Mouse (Mus musculus) forebrain, embryonic 15.5 days (tissue): Measurements from ENCODE around the gene Svs1. TPM values are rescaled to one million over a fixed set of nuclear protein-coding genes. Genes with fewer than 3 reads are reported as not detected.
A peak's percentile ranks its signal among the peaks of the same experiment; 100 is the strongest.
"Not testable (repeated sequence)": the region's sequence is repeated elsewhere in the genome, so short reads cannot be mapped to it uniquely, and the experiment has no call there.

Experiments
- ATAC-seq: fragments of 200-750 bp; cut with Nextera tagmentation; replicated peaks from 2 replicates; pipeline ENCODE4 v1.8.0; 2017; ENCODE audit warnings: mild to moderate bottlenecking, moderate TSS enrichment, moderate library complexity
- H3K27ac ChIP-seq: fragments of 300-500 bp; sonication (generic); replicated peaks from 2 replicates; pipeline ENCODE4 v1.5.1; 2015; ENCODE audit warnings: mild to moderate bottlenecking, inconsistent platforms
- H3K27me3 ChIP-seq: fragments of 300-500 bp; sonication (generic); 2 replicates; pipeline ENCODE4 v1.6.1; 2015; ENCODE audit warnings: inconsistent platforms
- H3K36me3 ChIP-seq: fragments of 300-500 bp; sonication (generic); 2 replicates; pipeline ENCODE4 v1.6.1; 2015; ENCODE audit warnings: mild to moderate bottlenecking, inconsistent platforms
- H3K4me1 ChIP-seq: fragments of 300-500 bp; sonication (generic); 2 replicates; pipeline ENCODE4 v1.6.1; 2015; ENCODE audit warnings: inconsistent platforms
- H3K4me2 ChIP-seq: fragments of 300-500 bp; sonication (generic); replicated peaks from 2 replicates; pipeline ENCODE4 v1.6.1; 2015; ENCODE audit warnings: mild to moderate bottlenecking, inconsistent platforms
- H3K4me3 ChIP-seq: fragments of 300-500 bp; sonication (generic); 2 replicates; pipeline ENCODE4 v1.5.1; 2015; ENCODE audit warnings: mild to moderate bottlenecking, inconsistent platforms
- H3K9ac ChIP-seq: fragments of 300-500 bp; sonication (generic); replicated peaks from 2 replicates; pipeline ENCODE4 v1.6.1; 2015; ENCODE audit warnings: mild to moderate bottlenecking, inconsistent platforms
- H3K9me3 ChIP-seq: fragments of 300-500 bp; sonication (generic); 2 replicates; pipeline ENCODE4 v1.6.1; 2016; ENCODE audit warnings: inconsistent platforms
- WGBS: fragments of 180-500 bp; shearing (Covaris S2); methylation state at CpG from one replicate; pipeline ENCODE4 v1.1.7; 2015; ENCODE audit warnings: mixed read lengths; 5-methylcytosine and 5-hydroxymethylcytosine counted together
- polyA plus RNA-seq: library from polyadenylated mRNA; unstranded; fragments of >200 nt; fragmentation: Nextera tagmentation; extraction: Ambion mirVana; gene quantifications from 2 replicates; pipeline ENCODE4 v1.2.1, GENCODE M21; 2015

The Svs1 gene
- not detected in 2 replicates for polyA plus RNA-seq

DNA sequence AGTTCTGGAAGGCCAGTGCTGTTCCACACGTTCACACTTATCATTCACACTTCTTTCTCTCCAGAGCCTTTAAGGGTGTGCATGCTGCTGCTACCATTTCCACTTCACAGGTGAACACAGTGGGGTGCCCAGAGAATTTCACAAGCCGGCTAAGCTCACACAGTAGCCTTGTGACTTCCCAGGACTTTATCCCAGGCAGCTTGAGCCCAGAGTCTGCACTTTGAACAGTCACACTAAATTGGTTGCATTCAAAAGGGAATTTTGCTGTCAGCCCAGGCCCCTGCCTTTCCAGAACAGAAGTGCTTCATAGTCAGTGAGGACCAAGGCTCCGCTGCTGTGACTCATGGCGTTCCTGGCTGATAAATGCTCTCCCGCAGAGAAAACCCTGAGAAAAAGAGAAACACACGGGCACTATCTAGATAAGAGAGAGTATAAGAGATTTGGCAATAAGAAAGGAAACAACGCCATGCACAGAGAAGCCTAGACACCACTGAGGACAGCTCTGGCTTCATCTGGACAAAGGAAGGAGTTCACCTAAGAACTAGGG is at the start of gene Svs1:
Gene Svs1, plus strand, starts transcription at position 418 of the 547 bp plus-strand sequence.
- 66% methylated on average over 7 of the region's 7 CpGs for WGBS
- no peak within 1 kb of the TSS for H3K4me3 ChIP-seq
- no peaks in the 10 kb centered on the region for H3K27me3 ChIP-seq
- H3K4me1 ChIP-seq, result no peaks in the 10 kb centered on the region
- H3K4me2 ChIP-seq, result no peak within 1 kb of the TSS
- no peak within 1 kb of the TSS for H3K27ac ChIP-seq
- no peaks in the 10 kb centered on the region for H3K9me3 ChIP-seq
- no peaks in the 10 kb centered on the region for H3K36me3 ChIP-seq
- no peak for ATAC-seq
- H3K9ac ChIP-seq, result no peak within 1 kb of the TSS

DNA sequence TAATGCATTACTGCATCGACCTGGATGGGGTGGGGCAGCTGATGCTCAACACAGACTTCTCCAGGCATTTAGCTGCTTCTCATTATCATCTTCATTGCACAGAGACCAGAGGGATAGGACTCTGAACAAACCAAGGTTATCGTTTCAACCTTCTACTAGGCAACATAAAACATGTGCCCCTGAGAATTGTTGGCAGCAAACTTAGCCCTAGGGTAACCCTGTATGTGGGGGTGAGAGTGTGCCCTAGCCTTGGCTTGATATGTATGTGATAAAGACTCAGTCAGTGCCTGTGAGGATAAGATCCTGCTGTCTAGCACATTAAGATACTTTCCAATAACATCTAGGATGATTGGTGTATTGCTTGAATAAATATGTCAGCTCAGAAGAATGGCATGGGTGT is 37.1 kb upstream of the Svs1 start:
- Histone ChIP-seq H3K9ac (no peak overlapping the region), H3K9me3 (no peaks in the 10 kb centered on the region), H3K4me3 (no peak overlapping the region), H3K36me3 (no peaks in the 10 kb centered on the region), H3K4me1 (no peaks in the 10 kb centered on the region), H3K27ac (no peak overlapping the region), H3K27me3 (no peaks in the 10 kb centered on the region), H3K4me2 (no peak overlapping the region)
- 82% methylated on average over 2 of the region's 2 CpGs for WGBS
- ATAC-seq, result no peak

DNA sequence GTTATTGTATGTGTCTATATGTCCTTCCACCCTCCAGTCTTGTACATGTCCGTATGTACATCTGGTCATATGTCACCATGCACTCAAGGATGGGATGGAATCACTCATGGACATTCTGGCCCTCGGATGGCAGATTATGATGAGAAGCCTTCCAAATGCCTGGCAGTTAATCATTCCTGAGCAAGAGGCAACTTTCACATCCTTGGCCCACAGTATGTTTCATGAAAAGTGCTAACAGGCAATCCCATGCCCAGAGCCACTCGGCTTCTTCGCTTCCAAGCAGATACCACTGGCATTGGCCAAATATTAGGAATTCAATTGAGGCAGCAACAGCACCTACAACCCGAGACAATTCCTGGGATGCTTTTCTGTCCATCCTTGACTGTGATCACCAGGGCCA is 36.0 kb upstream of the Svs1 start:
- Histone ChIP-seq H3K36me3 (no peaks in the 10 kb centered on the region), H3K4me2 (no peak overlapping the region), H3K9ac (no peak overlapping the region), H3K27ac (no peak overlapping the region), H3K4me3 (no peak overlapping the region), H3K9me3 (no peaks in the 10 kb centered on the region), H3K4me1 (no peaks in the 10 kb centered on the region), H3K27me3 (no peaks in the 10 kb centered on the region)
- 91% methylated on average over 5 of the region's 5 CpGs for WGBS
- no peak for ATAC-seq

DNA sequence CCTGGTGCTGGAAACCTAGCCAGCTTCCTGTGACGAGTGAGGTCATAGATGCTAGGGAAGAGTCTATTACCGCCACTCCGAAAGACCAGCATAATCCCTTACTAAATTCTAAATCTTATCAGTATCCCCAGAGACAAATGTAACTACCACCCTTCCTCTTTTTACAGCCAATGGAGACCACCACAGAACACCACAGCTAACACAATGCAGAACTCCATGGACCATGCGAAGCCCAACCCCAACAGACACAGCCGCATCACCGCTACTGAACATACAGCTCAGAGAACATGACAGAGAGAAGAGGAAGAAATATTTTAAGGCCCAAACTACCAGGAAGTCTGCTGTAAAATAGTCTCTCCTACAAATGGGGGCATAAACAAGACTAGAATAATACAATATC is 35.0 kb upstream of the Svs1 start:
- H3K4me1 ChIP-seq, result no peaks in the 10 kb centered on the region

DNA sequence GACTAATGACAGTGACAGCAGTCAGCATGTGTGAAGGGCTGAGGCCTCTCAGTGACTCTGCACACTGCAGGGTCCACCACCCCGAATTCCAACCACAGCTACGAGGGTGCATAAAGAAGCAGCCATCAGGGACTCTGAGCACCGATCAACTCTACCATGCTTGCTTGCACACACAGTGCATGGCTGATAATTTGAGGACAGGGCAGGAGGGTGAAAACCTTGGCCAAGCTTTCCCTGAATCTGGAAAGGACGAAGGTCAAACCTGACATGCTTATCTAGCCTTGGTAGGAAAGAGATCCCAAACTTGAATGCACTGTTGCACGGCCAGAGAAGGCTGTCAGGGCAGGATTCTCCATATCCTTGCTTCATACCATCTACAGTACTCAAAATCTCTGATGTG is 33.4 kb upstream of the Svs1 start:
- Histone ChIP-seq H3K27me3 (no peaks in the 10 kb centered on the region), H3K4me1 (no peaks in the 10 kb centered on the region), H3K9ac (no peak overlapping the region), H3K9me3 (no peaks in the 10 kb centered on the region), H3K4me3 (no peak overlapping the region), H3K27ac (no peak overlapping the region), H3K36me3 (no peaks in the 10 kb centered on the region), H3K4me2 (no peak overlapping the region)
- 85% methylated on average over 5 of the region's 5 CpGs for WGBS
- no peak for ATAC-seq

More for the DNA sequence above, 35.0 kb upstream of the Svs1 start:
- no peaks in the 10 kb centered on the region for H3K9me3 ChIP-seq
- H3K27ac ChIP-seq, result no peak overlapping the region
- 88% methylated on average over 6 of the region's 6 CpGs for WGBS
- no peaks in the 10 kb centered on the region for H3K36me3 ChIP-seq
- ATAC-seq, result no peak
- H3K9ac ChIP-seq, result no peak overlapping the region
- no peaks in the 10 kb centered on the region for H3K27me3 ChIP-seq
- no peak overlapping the region for H3K4me2 ChIP-seq
- no peak overlapping the region for H3K4me3 ChIP-seq

DNA sequence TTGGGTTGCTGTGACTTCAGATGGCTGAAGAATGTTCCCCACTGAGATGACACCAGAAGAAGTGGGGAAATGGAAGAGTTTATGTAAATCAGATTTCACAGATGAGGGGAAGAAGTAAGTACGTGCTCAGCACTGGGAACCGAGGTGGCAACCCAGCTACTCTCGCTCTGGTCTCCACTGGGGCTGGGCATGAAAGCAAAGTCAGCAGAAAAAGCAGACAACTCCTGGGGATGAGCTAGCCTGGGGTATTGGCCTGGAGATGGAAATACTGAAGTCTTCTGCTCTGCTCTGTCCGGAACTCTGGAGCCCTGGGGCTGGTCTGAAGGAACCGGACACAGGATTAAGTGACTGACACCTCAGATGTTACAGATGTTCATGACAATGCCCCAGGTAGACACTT is 32.5 kb upstream of the Svs1 start:
- 86% methylated on average over 5 of the region's 5 CpGs for WGBS
- H3K9me3 ChIP-seq, result no peaks in the 10 kb centered on the region

DNA sequence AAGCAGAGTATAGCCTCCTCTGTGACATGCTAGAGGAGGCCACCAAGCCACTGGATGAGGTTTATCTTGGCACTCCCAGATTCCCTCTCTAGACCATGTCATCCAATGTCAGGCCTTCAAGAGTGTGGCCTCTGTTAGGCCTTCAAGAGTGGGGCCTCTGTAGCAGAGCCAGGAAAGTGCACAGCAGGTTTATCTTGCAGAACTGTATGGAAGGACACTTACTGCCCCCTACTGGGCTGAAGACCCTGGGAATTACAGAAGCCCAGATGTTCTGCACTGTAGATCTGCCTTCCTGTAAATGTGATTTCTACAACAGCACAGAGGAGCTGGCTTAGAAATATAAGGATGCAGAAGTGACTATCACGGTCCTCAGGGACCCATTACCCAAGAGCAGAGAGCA is 31.7 kb upstream of the Svs1 start:
- no peaks in the 10 kb centered on the region for H3K9me3 ChIP-seq
- H3K9ac ChIP-seq, result no peak overlapping the region
- 66% methylated on average over 1 of the region's 1 CpGs for WGBS
- H3K4me2 ChIP-seq, result no peak overlapping the region
- H3K27ac ChIP-seq, result no peak overlapping the region
- no peaks in the 10 kb centered on the region for H3K4me1 ChIP-seq
- 0 out of 2 replicates have a peak, but pooled peaks have one; percentile 48 for ATAC-seq
- H3K27me3 ChIP-seq, result no peaks in the 10 kb centered on the region
- no peak overlapping the region for H3K4me3 ChIP-seq
- no peaks in the 10 kb centered on the region for H3K36me3 ChIP-seq

More for the DNA sequence above, 32.5 kb upstream of the Svs1 start:
- H3K4me1 ChIP-seq, result no peaks in the 10 kb centered on the region
- H3K9ac ChIP-seq, result no peak overlapping the region
- no peak for ATAC-seq
- no peak overlapping the region for H3K4me2 ChIP-seq
- no peaks in the 10 kb centered on the region for H3K27me3 ChIP-seq
- no peak overlapping the region for H3K27ac ChIP-seq
- H3K4me3 ChIP-seq, result no peak overlapping the region
- H3K36me3 ChIP-seq, result no peaks in the 10 kb centered on the region

DNA sequence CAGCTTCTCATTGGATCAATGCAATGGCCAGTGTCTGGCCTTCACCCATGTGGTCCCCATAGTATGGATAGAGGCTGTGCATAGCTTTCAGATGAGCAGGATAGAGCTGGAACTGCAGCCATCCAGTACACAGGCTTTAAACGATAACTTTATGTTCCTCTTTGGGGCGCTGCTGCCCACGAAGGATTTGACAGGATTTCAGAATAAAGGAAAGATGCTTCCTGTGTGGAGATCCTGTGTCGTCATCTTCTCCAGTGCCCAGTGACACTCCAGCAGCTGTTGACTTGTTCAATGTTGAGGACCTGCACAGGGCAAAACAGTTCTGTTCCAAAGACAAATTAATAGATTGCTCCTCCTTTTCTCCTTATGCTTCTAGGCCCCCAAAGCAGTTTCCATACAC is 29.9 kb upstream of the Svs1 start:
- ATAC-seq, result no peak
- Histone ChIP-seq H3K4me1 (no peaks in the 10 kb centered on the region), H3K27me3 (no peaks in the 10 kb centered on the region), H3K4me3 (no peak overlapping the region), H3K27ac (no peak overlapping the region), H3K4me2 (no peak overlapping the region), H3K9ac (no peak overlapping the region), H3K9me3 (no peaks in the 10 kb centered on the region), H3K36me3 (no peaks in the 10 kb centered on the region)
- WGBS, result 88% methylated on average over 4 of the region's 4 CpGs

DNA sequence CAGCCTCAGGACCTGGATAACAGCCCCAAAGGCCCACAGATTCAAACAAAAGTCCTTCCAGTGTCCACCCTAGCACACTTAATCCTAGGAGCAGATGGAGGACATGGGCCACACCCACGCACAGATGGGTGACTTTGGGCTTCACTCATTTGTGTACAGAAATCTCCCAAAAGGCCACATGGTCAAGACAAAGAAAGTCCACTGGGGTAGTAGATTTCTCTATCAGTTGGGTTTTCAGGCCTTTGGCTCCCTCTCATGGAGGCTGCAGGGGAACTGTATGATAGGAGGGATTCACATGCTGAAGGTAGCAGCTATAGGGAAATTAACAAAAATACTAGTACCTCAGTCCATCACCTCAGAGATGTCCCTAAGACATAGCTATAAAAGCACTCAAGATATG is 28.6 kb upstream of the Svs1 start:
- 74% methylated on average over 1 of the region's 1 CpGs for WGBS
- Histone ChIP-seq H3K4me2 (no peak overlapping the region), H3K4me3 (no peak overlapping the region), H3K36me3 (no peaks in the 10 kb centered on the region), H3K4me1 (no peaks in the 10 kb centered on the region), H3K9ac (no peak overlapping the region), H3K27me3 (no peaks in the 10 kb centered on the region), H3K27ac (no peak overlapping the region), H3K9me3 (no peaks in the 10 kb centered on the region)
- ATAC-seq, result no peak

DNA sequence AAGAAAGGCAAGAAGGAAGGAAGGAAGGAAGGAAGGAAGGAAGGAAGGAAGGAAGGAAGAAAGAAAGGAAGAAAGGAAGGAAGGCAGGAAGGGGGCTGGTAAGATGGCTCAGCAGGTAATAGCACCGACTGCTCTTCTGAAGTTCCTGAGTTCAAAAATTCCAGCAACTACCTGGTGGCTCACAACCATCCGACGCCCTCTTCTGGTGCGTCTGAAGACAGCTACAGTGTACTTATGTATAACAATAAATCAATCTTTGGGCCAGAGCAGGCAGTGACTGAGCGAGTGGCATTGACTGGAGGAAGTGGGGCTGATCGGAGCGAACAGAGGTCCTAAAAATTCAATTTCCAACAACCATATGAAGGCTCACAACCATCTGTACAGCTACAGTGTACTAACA is 27.5 kb upstream of the Svs1 start:
- not testable (repeated sequence) for H3K4me1 ChIP-seq, H3K36me3 ChIP-seq, H3K9ac ChIP-seq, H3K4me3 ChIP-seq, ATAC-seq, H3K27me3 ChIP-seq, H3K27ac ChIP-seq, H3K4me2 ChIP-seq, H3K9me3 ChIP-seq
- WGBS, result 31% methylated on average over 7 of the region's 7 CpGs

DNA sequence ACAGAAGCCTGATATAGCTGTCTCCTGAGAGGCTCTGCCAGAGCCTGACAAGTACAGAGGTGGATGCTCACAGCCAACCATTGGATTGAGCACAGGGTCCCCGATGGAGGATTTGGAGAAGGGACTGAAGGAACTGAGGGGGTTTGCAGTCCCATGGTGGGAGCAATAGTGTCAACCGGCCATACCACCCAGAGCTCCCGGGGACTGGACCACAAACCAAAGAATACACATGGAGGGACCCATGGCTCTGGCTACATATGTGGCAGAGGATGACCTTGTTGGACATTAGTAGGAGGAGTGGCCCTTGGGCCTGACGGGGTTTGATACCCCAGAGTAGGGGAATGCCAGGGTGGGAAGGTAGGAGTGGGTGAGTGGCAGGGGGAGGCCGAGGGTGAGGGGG is 20.0 kb upstream of the Svs1 start:
- H3K9ac ChIP-seq, ATAC-seq, H3K27me3 ChIP-seq, H3K4me2 ChIP-seq, H3K27ac ChIP-seq, H3K4me3 ChIP-seq, H3K36me3 ChIP-seq, H3K4me1 ChIP-seq, H3K9me3 ChIP-seq: not testable (repeated sequence)
- 89% methylated on average over 5 of the region's 5 CpGs for WGBS

DNA sequence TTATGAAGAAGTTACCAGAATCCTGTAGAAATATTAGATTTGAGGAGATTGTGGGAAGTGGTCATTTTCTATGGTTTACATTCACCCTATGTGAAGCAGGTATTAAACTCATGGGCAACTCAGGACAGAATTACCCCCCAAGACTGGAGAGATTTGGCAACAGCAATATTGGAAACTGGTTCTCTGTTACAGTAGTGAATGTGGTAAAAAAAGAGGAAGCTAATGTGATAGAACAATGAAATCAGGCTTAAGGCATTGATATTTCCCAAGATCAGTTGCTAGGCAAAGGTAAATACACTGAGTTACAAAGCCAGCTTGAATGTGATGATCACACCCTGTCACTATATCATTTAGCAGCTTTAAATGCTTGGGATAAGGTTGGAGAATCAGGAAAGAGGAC is 18.8 kb upstream of the Svs1 start:
- H3K4me2 ChIP-seq, result no peak overlapping the region
- H3K27ac ChIP-seq, result no peak overlapping the region
- no peak overlapping the region for H3K4me3 ChIP-seq
- H3K9me3 ChIP-seq, result no peaks in the 10 kb centered on the region
- H3K9ac ChIP-seq, result no peak overlapping the region
- no peaks in the 10 kb centered on the region for H3K36me3 ChIP-seq
- H3K4me1 ChIP-seq, result no peaks in the 10 kb centered on the region
- H3K27me3 ChIP-seq, result no peaks in the 10 kb centered on the region
- ATAC-seq, result no peak

DNA sequence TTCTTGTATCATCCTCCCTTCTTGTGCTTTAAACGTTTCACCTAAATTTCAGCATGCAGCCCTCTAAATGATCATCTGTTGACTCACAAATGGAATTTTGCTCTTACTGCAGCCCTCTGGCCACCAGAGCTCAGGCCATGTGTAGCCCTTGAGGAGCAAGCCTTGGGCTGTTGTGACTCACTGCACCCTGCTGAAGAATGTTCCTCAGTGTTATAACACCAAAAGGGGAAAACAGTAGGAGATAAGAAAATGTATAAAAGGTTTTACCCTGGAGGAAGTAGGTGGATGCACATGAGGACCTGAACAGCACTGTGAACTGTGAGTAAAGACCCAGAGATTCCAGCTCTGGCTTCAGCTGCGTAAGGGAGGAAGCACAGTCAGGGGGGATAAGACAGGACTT is 12.0 kb upstream of the Svs1 start, which contains the start of gene Doxl2:
Gene Doxl2, plus strand, starts transcription at position 301 of the 400 bp plus-strand sequence.
- Histone ChIP-seq H3K4me3 (no peak within 1 kb of the TSS), H3K4me1 (no peaks in the 10 kb centered on the region), H3K9ac (no peak within 1 kb of the TSS), H3K27ac (no peak within 1 kb of the TSS), H3K36me3 (no peaks in the 10 kb centered on the region), H3K27me3 (no peaks in the 10 kb centered on the region), H3K9me3 (no peaks in the 10 kb centered on the region), H3K4me2 (no peak within 1 kb of the TSS)
- no peak for ATAC-seq
- WGBS, result 93% methylated on average over 2 of the region's 2 CpGs
